Mouse (Mus musculus) intestine, embryonic 15.5 days (tissue): ENCODE results near the gene Hnrnph2. TPM values are rescaled to one million over a fixed set of nuclear protein-coding genes. Genes with fewer than 3 reads are reported as not detected.
A peak's percentile ranks its signal among the peaks of the same experiment; 100 is the strongest.

Experiments used
- ATAC-seq: fragments of 200-750 bp; cut with Nextera tagmentation; 2 replicates; pipeline ENCODE4 v1.8.0; 2017; ENCODE audit warnings: moderate TSS enrichment, moderate library complexity
- H3K27ac ChIP-seq: fragments of 300-500 bp; sonication (generic); 2 replicates; pipeline ENCODE4 v1.5.1; 2015; ENCODE audit warnings: mild to moderate bottlenecking, inconsistent platforms
- H3K27me3 ChIP-seq: fragments of 300-500 bp; sonication (generic); replicated peaks from 2 replicates; pipeline ENCODE4 v1.6.1; 2015; ENCODE audit warnings: inconsistent platforms
- H3K36me3 ChIP-seq: fragments of 300-500 bp; sonication (generic); 2 replicates; pipeline ENCODE4 v1.6.1; 2015; ENCODE audit warnings: inconsistent platforms
- H3K4me1 ChIP-seq: fragments of 300-500 bp; sonication (generic); replicated peaks from 2 replicates; pipeline ENCODE4 v1.6.1; 2015; ENCODE audit warnings: inconsistent platforms
- H3K4me2 ChIP-seq: fragments of 300-500 bp; sonication (generic); replicated peaks from 2 replicates; pipeline ENCODE4 v1.6.1; 2015; ENCODE audit warnings: mild to moderate bottlenecking, inconsistent platforms
- H3K4me3 ChIP-seq: fragments of 300-500 bp; sonication (generic); replicated peaks from 2 replicates; pipeline ENCODE4 v1.5.1; 2015; ENCODE audit warnings: inconsistent platforms
- H3K9ac ChIP-seq: fragments of 300-500 bp; sonication (generic); 2 replicates; pipeline ENCODE4 v1.6.1; 2015; ENCODE audit warnings: inconsistent platforms
- H3K9me3 ChIP-seq: fragments of 300-500 bp; sonication (generic); 2 replicates; pipeline ENCODE4 v1.6.1; 2016; ENCODE audit warnings: inconsistent platforms
- WGBS: fragments of 180-500 bp; shearing (Covaris S2); methylation state at CpG from one replicate; pipeline ENCODE4 v1.1.7; 2015; 5-methylcytosine and 5-hydroxymethylcytosine counted together
- polyA plus RNA-seq: library from polyadenylated mRNA; unstranded; fragments of >200 nt; fragmentation: Nextera tagmentation; extraction: Ambion mirVana; gene quantifications from 2 replicates; pipeline ENCODE4 v1.2.1, GENCODE M21; 2015

The Hnrnph2 gene
- polyA plus RNA-seq, 1 experiment from 2014 or later = 137 TPM

- Histone ChIP-seq H3K36me3 (no peaks in the 10 kb centered on the region), H3K27ac (no peak overlapping the region), H3K4me1 (no peaks in the 10 kb centered on the region), H3K4me2 (no peak overlapping the region), H3K4me3 (no peak overlapping the region), H3K27me3 (no peaks in the 10 kb centered on the region), H3K9ac (no peak overlapping the region), H3K9me3 (no peaks in the 10 kb centered on the region)
- ATAC-seq = no peak
- 67% methylated on average over 4 of the region's 4 CpGs for WGBS
These were observed 22.4 kb downstream of the Hnrnph2 start for GRCm38 (mm10) chrX:134623350-134623749.

DNA sequence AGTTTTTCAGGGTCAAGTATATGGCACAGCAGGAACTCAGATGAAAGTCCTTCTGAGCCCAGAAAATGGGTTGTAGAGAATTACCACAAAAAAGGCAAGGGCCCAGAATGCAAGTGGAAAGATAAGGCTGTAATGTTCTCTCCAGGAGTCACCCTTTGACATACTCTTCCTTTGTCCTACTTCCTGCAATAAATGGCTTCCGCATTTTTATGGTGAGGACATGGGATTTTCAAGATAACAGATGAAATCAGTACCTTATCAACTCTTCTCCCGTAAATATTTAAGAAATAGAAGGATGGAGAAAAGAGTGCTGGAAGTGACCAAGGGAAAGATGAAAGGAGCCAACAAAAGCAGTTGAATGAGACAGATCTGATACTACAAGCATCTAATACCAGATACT, 27.2 kb downstream of the Hnrnph2 start:
- H3K27ac ChIP-seq = no peak overlapping the region
- H3K27me3 ChIP-seq = no peaks in the 10 kb centered on the region
- no peak overlapping the region for H3K9ac ChIP-seq
- H3K4me3 ChIP-seq = no peak overlapping the region
- no peak for ATAC-seq
- no peaks in the 10 kb centered on the region for H3K36me3 ChIP-seq
- H3K9me3 ChIP-seq = no peaks in the 10 kb centered on the region
- H3K4me1 ChIP-seq = no peaks in the 10 kb centered on the region
- no peak overlapping the region for H3K4me2 ChIP-seq
- 72% methylated on average over 2 of the region's 2 CpGs for WGBS

GRCm38 (mm10) chrX:134632710-134633109, 31.7 kb downstream of the Hnrnph2 start:
- no peak for ATAC-seq
- Histone ChIP-seq H3K4me2 (no peak overlapping the region), H3K27me3 (no peaks in the 10 kb centered on the region), H3K36me3 (no peaks in the 10 kb centered on the region), H3K4me1 (no peaks in the 10 kb centered on the region), H3K27ac (no peak overlapping the region), H3K4me3 (no peak overlapping the region), H3K9me3 (no peaks in the 10 kb centered on the region), H3K9ac (no peak overlapping the region)
- 92% methylated on average over 5 of the region's 5 CpGs for WGBS

DNA sequence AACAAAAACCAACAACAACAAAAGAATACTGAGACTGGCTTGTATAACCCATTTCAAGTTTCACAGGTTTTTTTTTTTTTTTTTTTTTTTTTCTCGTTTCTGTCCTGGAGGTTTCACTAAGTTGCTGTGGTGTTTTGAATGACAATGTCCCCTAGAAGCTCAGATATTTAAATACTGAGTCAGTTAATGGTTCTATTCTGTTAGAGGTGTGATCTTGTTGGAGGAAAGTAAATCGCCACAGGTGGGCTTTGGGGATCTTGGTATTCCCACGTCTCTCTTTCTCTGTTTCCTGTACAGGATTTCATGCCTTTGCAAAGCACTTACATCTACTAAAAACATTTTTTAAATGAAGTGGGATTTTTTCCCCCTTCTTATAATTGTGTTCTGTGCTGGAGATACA, 34.1 kb downstream of the Hnrnph2 start:
- H3K36me3 ChIP-seq = no peaks in the 10 kb centered on the region
- H3K9me3 ChIP-seq = no peaks in the 10 kb centered on the region
- H3K4me1 ChIP-seq = no peaks in the 10 kb centered on the region
- no peak for ATAC-seq
- H3K4me3 ChIP-seq = no peak overlapping the region
- no peak overlapping the region for H3K27ac ChIP-seq
- no peak overlapping the region for H3K9ac ChIP-seq
- WGBS = 46% methylated on average over 3 of the region's 3 CpGs
- no peaks in the 10 kb centered on the region for H3K27me3 ChIP-seq
- no peak overlapping the region for H3K4me2 ChIP-seq

DNA sequence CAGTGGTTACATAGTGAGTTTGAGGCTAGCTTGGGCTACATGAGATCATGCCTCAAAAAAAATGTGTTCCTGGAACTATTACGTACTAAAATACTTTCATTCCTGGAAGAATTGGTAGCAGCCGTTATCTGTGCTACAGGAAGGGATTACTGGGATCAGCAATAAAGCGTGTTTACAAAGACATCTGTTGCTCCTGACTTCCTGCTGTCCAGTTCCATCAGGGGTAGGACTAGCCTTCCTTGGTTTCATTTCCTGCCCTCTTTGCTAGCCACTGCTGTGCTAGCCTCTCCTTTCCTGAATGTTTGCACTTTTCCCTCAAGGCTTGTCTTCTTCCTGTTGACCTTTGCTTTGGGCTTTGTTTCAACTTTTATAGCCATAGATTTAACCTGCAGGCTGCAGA, 34.9 kb downstream of the Hnrnph2 start:
- 48% methylated on average over 3 of the region's 3 CpGs for WGBS
- ATAC-seq = no peak
- Histone ChIP-seq H3K36me3 (no peaks in the 10 kb centered on the region), H3K9ac (no peak overlapping the region), H3K4me1 (no peaks in the 10 kb centered on the region), H3K27me3 (no peaks in the 10 kb centered on the region), H3K9me3 (no peaks in the 10 kb centered on the region), H3K4me3 (no peak overlapping the region), H3K27ac (no peak overlapping the region), H3K4me2 (no peak overlapping the region)

- H3K27me3 ChIP-seq = no peaks in the 10 kb centered on the region
- no peak overlapping the region for H3K4me2 ChIP-seq
- 66% methylated on average over 10 of the region's 10 CpGs for WGBS
- no peak overlapping the region for H3K27ac ChIP-seq
- no peak overlapping the region for H3K9ac ChIP-seq
- H3K9me3 ChIP-seq = no peaks in the 10 kb centered on the region
- H3K4me1 ChIP-seq = no peaks in the 10 kb centered on the region
- no peak overlapping the region for H3K4me3 ChIP-seq
- no peaks in the 10 kb centered on the region for H3K36me3 ChIP-seq
- no peak for ATAC-seq
These were observed 40.2 kb downstream of the Hnrnph2 start for GRCm38 (mm10) chrX:134641000-134641760.

GRCm38 (mm10) chrX:134646338-134646737, 45.4 kb downstream of the Hnrnph2 start:
- WGBS = 77% methylated on average over 1 of the region's 1 CpGs
- no peaks in the 10 kb centered on the region for H3K27me3 ChIP-seq
- H3K9ac ChIP-seq = no peak overlapping the region
- no peak overlapping the region for H3K4me3 ChIP-seq
- no peaks in the 10 kb centered on the region for H3K9me3 ChIP-seq
- no peak for ATAC-seq
- H3K27ac ChIP-seq = no peak overlapping the region
- H3K4me2 ChIP-seq = no peak overlapping the region
- no peaks in the 10 kb centered on the region for H3K4me1 ChIP-seq
- H3K36me3 ChIP-seq = no peaks in the 10 kb centered on the region

DNA sequence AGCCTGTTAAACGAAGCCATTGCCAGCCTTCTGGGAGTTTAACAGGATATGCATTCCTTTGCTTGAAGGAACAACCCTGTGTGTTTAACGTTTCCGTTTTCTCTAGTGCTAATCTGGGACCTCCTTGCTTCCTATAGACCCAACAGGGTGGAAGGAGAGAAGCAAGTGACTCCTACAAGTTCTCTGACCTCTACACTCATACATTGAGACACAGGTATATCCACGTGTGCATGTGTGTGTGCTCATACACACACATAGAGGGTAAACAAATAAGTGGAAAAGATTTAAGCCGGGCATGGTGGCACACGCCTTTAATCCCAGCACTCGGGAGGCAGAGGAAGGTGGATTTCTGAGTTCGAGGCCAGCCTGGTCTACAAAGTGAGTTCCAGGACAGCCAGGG, 46.4 kb downstream of the Hnrnph2 start:
- H3K9me3 ChIP-seq = no peaks in the 10 kb centered on the region
- H3K4me3 ChIP-seq = no peak overlapping the region
- H3K4me2 ChIP-seq = no peak overlapping the region
- WGBS = 52% methylated on average over 8 of the region's 8 CpGs
- no peaks in the 10 kb centered on the region for H3K36me3 ChIP-seq
- H3K27me3 ChIP-seq = no peaks in the 10 kb centered on the region
- H3K9ac ChIP-seq = no peak overlapping the region
- H3K4me1 ChIP-seq = no peaks in the 10 kb centered on the region
- ATAC-seq = no peak; the same call in 1 of the 2 replicates
- peak overlapping the region; percentile 27; the same call in 1 of the 2 replicates for H3K27ac ChIP-seq

DNA sequence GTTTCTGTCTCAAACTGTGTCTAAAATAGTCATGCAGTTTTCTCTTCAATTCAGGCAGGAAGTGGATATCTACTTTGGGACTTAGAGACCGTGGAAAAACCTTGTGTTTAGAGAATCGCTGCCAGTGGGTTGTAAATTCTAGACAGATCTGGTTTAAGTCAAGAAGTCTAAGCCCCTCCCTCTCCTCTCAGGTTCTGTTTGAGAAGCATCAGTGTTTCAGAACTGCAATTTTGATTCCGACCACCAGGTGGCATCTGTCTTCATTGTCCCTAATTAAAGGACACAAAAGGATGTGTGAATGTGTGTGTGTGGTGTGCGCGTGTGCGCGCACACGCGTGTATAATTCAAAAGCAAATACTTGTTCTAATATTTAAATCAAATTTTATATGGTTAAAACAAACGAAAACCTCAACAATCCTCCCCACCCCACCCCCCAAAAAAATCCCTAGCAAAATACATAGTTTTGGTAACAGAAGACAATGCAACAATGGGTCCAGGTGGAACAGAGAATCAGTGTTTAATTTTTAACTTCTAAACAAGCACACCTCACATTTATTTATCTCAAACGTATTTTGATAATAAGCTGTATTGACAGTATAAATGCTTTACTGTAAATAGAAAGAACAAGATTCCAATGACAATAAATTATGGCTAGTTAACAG, 47.2 kb downstream of the Hnrnph2 start:
- Histone ChIP-seq H3K4me3 (no peak overlapping the region), H3K9me3 (no peaks in the 10 kb centered on the region), H3K9ac (no peak overlapping the region), H3K27ac (no peak overlapping the region), H3K27me3 (no peaks in the 10 kb centered on the region), H3K4me2 (no peak overlapping the region), H3K36me3 (no peaks in the 10 kb centered on the region), H3K4me1 (no peaks in the 10 kb centered on the region)
- 15% methylated on average over 11 of the region's 11 CpGs for WGBS
- peak; percentile 66 for ATAC-seq

GRCm38 (mm10) chrX:134652061-134652460, 51.1 kb downstream of the Hnrnph2 start:
- no peaks in the 10 kb centered on the region for H3K4me1 ChIP-seq
- no peaks in the 10 kb centered on the region for H3K9me3 ChIP-seq
- ATAC-seq = no peak
- H3K36me3 ChIP-seq = no peaks in the 10 kb centered on the region
- H3K27me3 ChIP-seq = no peaks in the 10 kb centered on the region
- H3K9ac ChIP-seq = no peak overlapping the region
- 77% methylated on average over 1 of the region's 1 CpGs for WGBS
- H3K4me2 ChIP-seq = no peak overlapping the region
- H3K4me3 ChIP-seq = no peak overlapping the region
- no peak overlapping the region for H3K27ac ChIP-seq

Other genes starting within 250 kb of the Hnrnph2 start
- gene Drp2, start 196.6 kb upstream of the Hnrnph2 start, polyA plus RNA-seq = 1.0 TPM in 2 replicates
- gene Taf7l, start 124.7 kb upstream of the Hnrnph2 start, polyA plus RNA-seq = not detected in 2 replicates
- gene Timm8a1, start 59.3 kb upstream of the Hnrnph2 start, polyA plus RNA-seq = 136 and 147 TPM in 2 replicates
- gene Btk, start 17.6 kb upstream of the Hnrnph2 start, polyA plus RNA-seq = 1.5 and 1.6 TPM in 2 replicates
- 445 and 494 TPM in 2 replicates for gene Rpl36a, start 15.5 kb upstream of the Hnrnph2 start, polyA plus RNA-seq
- gene Gla, start 54 bp upstream of the Hnrnph2 start, polyA plus RNA-seq = 8.0 and 10.9 TPM in 2 replicates
- 2.7 and 3.3 TPM in 2 replicates for gene Armcx4, start 85.3 kb downstream of the Hnrnph2 start, polyA plus RNA-seq
- 40.9 and 46.1 TPM in 2 replicates for gene Armcx1, start 116.8 kb downstream of the Hnrnph2 start, polyA plus RNA-seq
- gene Armcx6, start 150.2 kb downstream of the Hnrnph2 start, polyA plus RNA-seq = 17.4 and 19.1 TPM in 2 replicates
- 65.0 and 68.6 TPM in 2 replicates for gene Armcx3, start 155.4 kb downstream of the Hnrnph2 start, polyA plus RNA-seq
- 42.6 and 44.3 TPM in 2 replicates for gene Armcx2, start 208.0 kb downstream of the Hnrnph2 start, polyA plus RNA-seq